Mouse (Mus musculus) forebrain, postnatal 0 days (tissue): ENCODE data around the gene Apex1. TPM values are rescaled to one million over a fixed set of nuclear protein-coding genes. Genes with fewer than 3 reads are reported as not detected.

Source experiments
- ATAC-seq: fragments of 200-750 bp; cut with Nextera tagmentation; 2 replicates; pipeline ENCODE4 v1.8.0; 2017; ENCODE audit warnings: mild to moderate bottlenecking, moderate library complexity
- DNase-seq: peaks from one replicate; pipeline ENCODE4 v3.0.0-alpha.2; 2015
- H3K27ac ChIP-seq: fragments of 300-500 bp; sonication (generic); 2 replicates; pipeline ENCODE4 v1.5.1; 2014; ENCODE audit warnings: low read depth, mild to moderate bottlenecking, antibody characterized with exemption, low read length, moderate library complexity, mixed read lengths
- H3K27me3 ChIP-seq: fragments of 300-500 bp; sonication (generic); 2 replicates; pipeline ENCODE4 v1.6.1; 2014; ENCODE audit warnings: mild to moderate bottlenecking, low read length, mixed read lengths; ENCODE audit not compliant: insufficient read depth
- H3K36me3 ChIP-seq: fragments of 300-500 bp; sonication (generic); 2 replicates; pipeline ENCODE4 v1.6.1; 2014; ENCODE audit warnings: mild to moderate bottlenecking, moderate library complexity; ENCODE audit not compliant: insufficient read depth
- H3K4me1 ChIP-seq: fragments of 300-500 bp; sonication (generic); 2 replicates; pipeline ENCODE4 v1.6.1; 2014; ENCODE audit warnings: antibody characterized with exemption; ENCODE audit not compliant: insufficient read depth
- H3K4me2 ChIP-seq: fragments of 300-500 bp; sonication (generic); 2 replicates; pipeline ENCODE4 v1.6.1; 2014; ENCODE audit warnings: low read depth, mild to moderate bottlenecking, moderate library complexity
- H3K4me3 ChIP-seq: fragments of 300-500 bp; sonication (generic); 2 replicates; pipeline ENCODE4 v1.5.1; 2014; ENCODE audit warnings: low read depth, low read length, mixed read lengths
- H3K9ac ChIP-seq: fragments of 300-500 bp; sonication (generic); 2 replicates; pipeline ENCODE4 v1.6.1; 2014; ENCODE audit warnings: mild to moderate bottlenecking
- H3K9me3 ChIP-seq: fragments of 300-500 bp; sonication (generic); 2 replicates; pipeline ENCODE4 v1.6.1; 2016; ENCODE audit warnings: low read length
- CTCF ChIP-seq: sonication (generic); IDR thresholded peaks from 2 replicates; pipeline ENCODE4 v1.5.1; 2016; ENCODE audit warnings: antibody characterized with exemption, control low read depth, low read depth
- WGBS: fragments of 180-500 bp; shearing (Covaris S2); extraction: QIAGEN DNeasy Blood & Tissue Kit; methylation state at CpG from one replicate; pipeline ENCODE4 v1.1.7; 2014; 5-methylcytosine and 5-hydroxymethylcytosine counted together
- polyA plus RNA-seq: library from polyadenylated mRNA; unstranded; fragments of >200 nt; fragmentation: Nextera tagmentation; extraction: Ambion mirVana; gene quantifications from 2 replicates; pipeline ENCODE4 v1.2.1, GENCODE M21; 2015
- total RNA-seq: library from RNA; depleted of rRNA; stranded (reverse); fragments of >200 nt; gene quantifications from 2 replicates; pipeline ENCODE4 v1.2.3, GENCODE M21; 2014

Gene Apex1
- total and polyA plus RNA-seq, 2 experiments from 2014 or later, result 134 to 193 TPM

- Histone ChIP-seq H3K9ac (no peak overlapping the region), H3K27ac (no peak overlapping the region), H3K4me3 (no peak overlapping the region), H3K27me3 (no peaks in the 10 kb centered on the region), H3K36me3 (peaks cover 27% of the 10 kb centered on the region), H3K9me3 (no peaks in the 10 kb centered on the region), H3K4me2 (no peak overlapping the region), H3K4me1 (peaks cover 20% of the 10 kb centered on the region)
- no peak for ATAC-seq
- TF ChIP-seq CTCF, result no peak
- WGBS, result 73% methylated on average over 3 of the region's 3 CpGs
- no peak for DNase-seq
Observed at GRCm38 (mm10) chr14:50927366-50927765, 2.6 kb downstream of the Apex1 start.

- Histone ChIP-seq H3K9ac (peak overlapping the region; percentile 86), H3K36me3 (peaks cover 27% of the 10 kb centered on the region), H3K4me2 (peak overlapping the region; percentile 62), H3K27ac (peak overlapping the region; percentile 90), H3K4me1 (peaks cover 15% of the 10 kb centered on the region), H3K9me3 (no peaks in the 10 kb centered on the region), H3K4me3 (peak overlapping the region; percentile 81), H3K27me3 (no peaks in the 10 kb centered on the region)
- 15% methylated on average over 10 of the region's 10 CpGs for WGBS
- ATAC-seq, result no peak
- no peak for DNase-seq
- TF ChIP-seq CTCF, result no peak
Observed at GRCm38 (mm10) chr14:50929951-50930350, 5.2 kb downstream of the Apex1 start.

GRCm38 (mm10) chr14:50930377-50930753, 5.6 kb downstream of the Apex1 start:
- no peak for TF ChIP-seq CTCF
- Histone ChIP-seq H3K4me2 (peak overlapping the region; percentile 62), H3K27ac (peak overlapping the region; percentile 90), H3K4me3 (peak overlapping the region; percentile 81), H3K9me3 (no peaks in the 10 kb centered on the region), H3K27me3 (no peaks in the 10 kb centered on the region), H3K36me3 (peaks cover 27% of the 10 kb centered on the region), H3K9ac (peak overlapping the region; percentile 86), H3K4me1 (peaks cover 15% of the 10 kb centered on the region)
- 4% methylated on average over 34 of the region's 38 CpGs for WGBS
- DNase-seq (no peak), ATAC-seq (peak; percentile 21)

- H3K4me1 ChIP-seq, result peaks cover 11% of the 10 kb centered on the region
- peaks cover 27% of the 10 kb centered on the region for H3K36me3 ChIP-seq
- peak within 1 kb of the TSS; percentile 86 for H3K9ac ChIP-seq
- H3K4me3 ChIP-seq, result peak within 1 kb of the TSS; percentile 81
- no peak for TF ChIP-seq CTCF
- no peaks in the 10 kb centered on the region for H3K9me3 ChIP-seq
- H3K27ac ChIP-seq, result peak within 1 kb of the TSS; percentile 90
- DNase-seq, result peak; percentile 99
- peak within 1 kb of the TSS; percentile 62 for H3K4me2 ChIP-seq
- peak; percentile 99 for ATAC-seq
- H3K27me3 ChIP-seq, result no peaks in the 10 kb centered on the region
- WGBS, result 2% methylated on average over 68 of the region's 68 CpGs
Observed at GRCm38 (mm10) chr14:50930754-50931492, 6.2 kb downstream of the Apex1 start, which contains the start of the genes Pip4p1 and Pnp. Gene Pip4p1 (minus strand): TSS chr14:50930856. Gene Pnp (plus strand): TSS chr14:50931082.

- Histone ChIP-seq H3K4me1 (peaks cover 8% of the 10 kb centered on the region; the same call in 1 of the 2 replicates), H3K9ac (peak overlapping the region; percentile 46), H3K4me3 (peak overlapping the region; percentile 81), H3K36me3 (peaks cover 21% of the 10 kb centered on the region), H3K27ac (peak overlapping the region; percentile 80), H3K4me2 (peak overlapping the region; percentile 54), H3K9me3 (no peaks in the 10 kb centered on the region), H3K27me3 (no peaks in the 10 kb centered on the region)
- no peak for ATAC-seq
- TF ChIP-seq CTCF, result no peak
- DNase-seq, result no peak
- 10% methylated on average over 12 of the region's 12 CpGs for WGBS
Observed at GRCm38 (mm10) chr14:50931493-50932020, 6.8 kb downstream of the Apex1 start.

GRCm38 (mm10) chr14:50936649-50937048, 11.9 kb downstream of the Apex1 start:
- H3K4me2 ChIP-seq, result no peak overlapping the region
- H3K4me3 ChIP-seq, result no peak overlapping the region
- no peak overlapping the region for H3K27ac ChIP-seq
- H3K36me3 ChIP-seq, result no peaks in the 10 kb centered on the region
- ATAC-seq (no peak), DNase-seq (no peak)
- no peaks in the 10 kb centered on the region for H3K27me3 ChIP-seq
- no peaks in the 10 kb centered on the region for H3K4me1 ChIP-seq
- no peak overlapping the region for H3K9ac ChIP-seq
- WGBS, result 41% methylated on average over 1 of the region's 1 CpGs
- H3K9me3 ChIP-seq, result no peaks in the 10 kb centered on the region
- no peak for TF ChIP-seq CTCF
